Mouse (Mus musculus) kidney, adult 2 months (tissue): ENCODE measurements around the gene Fhit. TPM values are rescaled to one million over a fixed set of nuclear protein-coding genes. Genes with fewer than 3 reads are reported as not detected.

ENCODE experiments used
- DNase-seq: peaks from one replicate; pipeline ENCODE4 v3.0.0; 2021
- H3K27ac ChIP-seq: fragments of 200-500 bp; 2 replicates; pipeline ENCODE4 v1.5.1; 2012; ENCODE audit warnings: low read depth, low read length, control low read depth, inconsistent platforms; ENCODE audit not compliant: insufficient read depth
- H3K27me3 ChIP-seq: fragments of 200-500 bp; replicated peaks from 2 replicates; pipeline ENCODE4 v1.6.1; 2012; ENCODE audit warnings: mild to moderate bottlenecking, moderate library complexity, low read length, inconsistent platforms; ENCODE audit not compliant: control insufficient read depth, insufficient read depth
- H3K36me3 ChIP-seq: fragments of 200-500 bp; 2 replicates; pipeline ENCODE4 v1.6.1; 2012; ENCODE audit warnings: mild to moderate bottlenecking, moderate library complexity, low read length, inconsistent platforms; ENCODE audit not compliant: control insufficient read depth, insufficient read depth
- H3K4me1 ChIP-seq: fragments of 200-500 bp; 2 replicates; pipeline ENCODE4 v1.6.1; 2011; ENCODE audit warnings: low read length; ENCODE audit not compliant: control insufficient read depth, insufficient read depth
- H3K4me3 ChIP-seq: fragments of 200-500 bp; 2 replicates; pipeline ENCODE4 v1.5.1; 2011; ENCODE audit warnings: mild to moderate bottlenecking, low read depth, low read length, control low read depth; ENCODE audit not compliant: insufficient read depth
- CTCF ChIP-seq: fragments of 200-500 bp; conservative IDR thresholded peaks from 2 replicates; pipeline ENCODE4 v1.5.1; 2011; ENCODE audit warnings: low read depth, mild to moderate bottlenecking, control low read depth, low read length, moderate library complexity, mixed read lengths; ENCODE audit not compliant: insufficient read depth, insufficient read length
- POLR2A ChIP-seq: fragments of 200-500 bp; IDR thresholded peaks from one replicate; pipeline ENCODE4 v1.6.1; 2011; ENCODE audit warnings: low read depth, low read length, control low read depth
- WGBS: fragments of 180-500 bp; shearing (Covaris S2); methylation state at CpG from one replicate; pipeline ENCODE4 v1.1.7; 2018; 5-methylcytosine and 5-hydroxymethylcytosine counted together
- polyA plus RNA-seq: library from polyadenylated mRNA; depleted of rRNA; stranded (reverse); fragments of >200 nt; gene quantifications from 2 replicates; pipeline ENCODE4 v1.2.3, GENCODE M21; 2012

Fhit gene
- polyA plus RNA-seq, 1 experiment, result 21.3 TPM

DNA sequence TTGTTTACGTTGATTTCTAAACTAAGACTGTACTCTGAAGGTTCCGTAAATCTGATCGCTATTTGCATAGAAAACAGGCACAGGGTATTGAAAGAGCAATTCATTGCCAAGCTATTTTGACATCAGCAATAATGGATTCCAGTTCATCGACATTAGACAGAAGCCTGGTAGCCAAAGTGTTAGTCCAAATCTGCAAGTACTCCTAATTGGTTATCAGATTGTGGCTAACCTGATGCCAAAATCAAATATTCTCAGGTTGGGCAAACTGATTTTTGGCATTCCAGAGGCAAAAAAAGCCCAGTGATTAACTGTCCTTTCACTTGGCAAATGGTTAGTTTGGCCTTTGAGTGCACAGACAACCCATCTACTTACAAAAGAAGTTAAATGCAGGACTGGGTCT is 1573.9 kb downstream of the Fhit start:
- H3K4me3 ChIP-seq, result no peak overlapping the region
- no peak for DNase-seq
- H3K4me1 ChIP-seq, result no peaks in the 10 kb centered on the region
- no peak overlapping the region for H3K27ac ChIP-seq
- no peaks in the 10 kb centered on the region for H3K36me3 ChIP-seq
- no peak for TF ChIP-seq CTCF
- no peak for TF ChIP-seq POLR2A
- 94% methylated on average over 4 of the region's 4 CpGs for WGBS
- H3K27me3 ChIP-seq, result no peaks in the 10 kb centered on the region

DNA sequence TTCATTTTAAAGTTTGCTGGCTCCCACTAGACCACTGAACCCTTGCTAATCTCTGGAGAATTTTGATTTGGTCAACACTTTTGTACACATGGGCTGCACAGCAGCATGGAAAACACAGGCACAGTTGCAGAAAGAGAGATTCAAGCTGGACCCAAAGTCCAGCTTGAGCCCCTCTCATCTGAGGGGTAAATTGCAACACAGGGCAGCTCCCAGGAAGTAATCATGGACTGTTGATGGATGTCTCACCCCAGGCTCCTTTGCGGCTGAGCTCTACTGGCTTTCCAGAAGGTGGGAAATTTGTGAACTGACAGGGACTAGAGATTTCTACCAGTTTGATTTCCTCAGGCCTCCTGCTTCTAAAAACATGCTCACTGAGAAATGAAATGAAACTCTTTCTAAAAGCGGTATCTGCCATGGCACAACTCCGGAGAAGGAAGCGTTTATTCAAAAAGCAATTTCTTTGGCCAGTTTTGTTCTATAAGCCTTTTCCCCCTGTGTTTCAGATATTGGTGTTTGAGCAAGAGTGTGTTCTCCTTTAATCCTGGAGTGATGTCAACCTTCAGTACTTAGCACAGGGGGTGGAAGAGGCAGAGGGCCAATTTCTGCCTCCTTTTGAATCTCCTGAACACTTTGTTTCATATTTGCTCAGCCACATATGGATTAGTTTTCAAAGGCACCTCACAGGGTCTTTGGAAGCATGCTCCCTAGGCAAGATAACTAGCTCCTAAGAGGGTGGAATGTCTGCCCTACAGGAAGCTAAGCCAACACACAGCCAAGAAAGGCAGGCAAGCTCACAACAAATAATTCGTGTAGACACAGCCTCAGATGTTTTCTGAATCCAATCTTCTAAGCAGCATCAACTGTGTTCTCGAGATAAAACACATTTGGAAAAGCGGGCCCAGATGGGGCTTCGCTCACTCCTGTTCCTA is 1578.3 kb downstream of the Fhit start:
- H3K27me3 ChIP-seq, result no peaks in the 10 kb centered on the region
- H3K4me1 ChIP-seq, result no peaks in the 10 kb centered on the region
- TF ChIP-seq CTCF (no peak), POLR2A (no peak)
- 90% methylated on average over 8 of the region's 8 CpGs for WGBS
- DNase-seq, result no peak
- no peak overlapping the region for H3K27ac ChIP-seq
- no peak overlapping the region for H3K4me3 ChIP-seq
- no peaks in the 10 kb centered on the region for H3K36me3 ChIP-seq

- Histone ChIP-seq H3K27me3 (no peaks in the 10 kb centered on the region), H3K4me1 (no peaks in the 10 kb centered on the region), H3K27ac (no peak overlapping the region), H3K36me3 (no peaks in the 10 kb centered on the region), H3K4me3 (no peak overlapping the region)
- TF ChIP-seq CTCF, result no peak
- no peak for TF ChIP-seq POLR2A
- DNase-seq, result no peak
- WGBS, result 64% methylated on average over 5 of the region's 5 CpGs
Observed at GRCm38 (mm10) chr14:9556333-9556732, 1605.5 kb downstream of the Fhit start.

- Histone ChIP-seq H3K4me3 (no peak overlapping the region), H3K36me3 (no peaks in the 10 kb centered on the region), H3K27me3 (no peaks in the 10 kb centered on the region), H3K27ac (no peak overlapping the region), H3K4me1 (no peaks in the 10 kb centered on the region)
- TF ChIP-seq CTCF, result no peak
- TF ChIP-seq POLR2A, result no peak
- no peak for DNase-seq
- 63% methylated on average over 6 of the region's 6 CpGs for WGBS
Observed at GRCm38 (mm10) chr14:9555807-9556206, 1606.0 kb downstream of the Fhit start.

GRCm38 (mm10) chr14:9552149-9552548 is 1609.7 kb downstream of the Fhit start:
- Histone ChIP-seq H3K36me3 (no peaks in the 10 kb centered on the region), H3K4me1 (no peaks in the 10 kb centered on the region), H3K27ac (no peak overlapping the region), H3K4me3 (no peak overlapping the region), H3K27me3 (no peaks in the 10 kb centered on the region)
- DNase-seq, result no peak
- TF ChIP-seq CTCF (no peak), POLR2A (no peak)

- TF ChIP-seq CTCF (no peak), POLR2A (no peak)
- Histone ChIP-seq H3K27ac (no peak overlapping the region), H3K36me3 (no peaks in the 10 kb centered on the region), H3K4me3 (no peak overlapping the region), H3K4me1 (no peaks in the 10 kb centered on the region), H3K27me3 (no peaks in the 10 kb centered on the region)
- 56% methylated on average over 1 of the region's 1 CpGs for WGBS
- DNase-seq, result no peak
Observed at GRCm38 (mm10) chr14:9547952-9548351, 1613.9 kb downstream of the Fhit start.

DNA sequence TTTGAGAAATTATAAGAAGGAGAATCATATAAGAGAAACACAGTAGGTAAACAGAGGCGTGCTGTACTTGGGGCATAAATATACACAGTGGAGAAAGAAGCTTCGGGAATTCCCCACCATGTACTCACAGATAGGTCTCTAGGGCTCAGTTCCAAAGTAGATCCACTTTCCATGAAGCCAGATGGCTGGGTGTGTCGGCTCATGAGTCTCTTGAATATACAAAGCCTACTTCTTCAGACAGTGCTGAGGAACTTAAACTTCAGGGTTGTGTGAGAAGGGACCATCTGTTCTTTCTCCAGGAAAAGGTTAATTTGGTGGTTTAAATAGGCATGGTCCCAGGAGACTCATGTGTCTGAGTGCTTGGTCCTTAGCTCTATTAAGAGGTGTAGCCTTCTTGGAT is 1617.5 kb downstream of the Fhit start:
- TF ChIP-seq POLR2A (no peak), CTCF (no peak)
- no peaks in the 10 kb centered on the region for H3K27me3 ChIP-seq

More for the DNA sequence above, 1617.5 kb downstream of the Fhit start:
- Histone ChIP-seq H3K27ac (no peak overlapping the region), H3K36me3 (no peaks in the 10 kb centered on the region), H3K4me3 (no peak overlapping the region), H3K4me1 (no peaks in the 10 kb centered on the region)
- no peak for DNase-seq
- WGBS, result 86% methylated on average over 3 of the region's 3 CpGs
